In genomic region chr16:97957626-97958025, GRCm38 (mm10) we compare ENCODE assay signal across 16 mouse cellular contexts. TPM values are rescaled to one million over a fixed set of nuclear protein-coding genes. Genes with fewer than 3 reads are reported as not detected.
DNase-seq lines count a peak whose midpoint lies in the region; ATAC-seq and TF ChIP-seq lines count a peak whose summit lies in the region.
"Had no signal": no experiment of that assay in that cellular context is flagged by ENCODE, and none has a peak within 500 bp of the region (broad histone marks: within the 10 kb centered on the region; RNA-seq: fewer than 3 reads in every experiment).

No protein-coding gene starts in this region.

- ATAC-seq in embryonic facial prominence, embryonic 11.5 days (replicated peaks; ENCODE audit: insufficient number of reproducible peaks, low FRiP score, low TSS enrichment, low read depth) = no peak
- peak; percentile 39; the same call in 1 of the 2 replicates for ATAC-seq in heart, embryonic 11.5 days (replicated peaks; ENCODE audit: insufficient number of reproducible peaks, low FRiP score, low TSS enrichment)
- ATAC-seq in liver, embryonic 14.5 days (ENCODE audit: insufficient read depth) = no peak
- ATAC-seq: inflammation-experienced regulatory T-cells, adult 6 months; midbrain, embryonic 13.5 days had no signal

- no peaks in the 10 kb centered on the region for H3K36me3 ChIP-seq in embryonic facial prominence, embryonic 11.5 days (replicated peaks; ENCODE audit: control insufficient read depth, insufficient read depth, low read depth, low read length)
- peaks cover 46% of the 10 kb centered on the region for H3K36me3 ChIP-seq in embryonic facial prominence, embryonic 10.5 days (replicated peaks)
- 0 out of 2 replicates have a peak, but pooled peaks cover 4% of the 10 kb centered on the region for H3K36me3 ChIP-seq in heart, embryonic 11.5 days (ENCODE audit: control insufficient read depth, insufficient read depth, low read length)
- H3K36me3 ChIP-seq in liver, embryonic 14.5 days (replicated peaks; ENCODE audit: control insufficient read depth, insufficient read depth, low read depth) = peaks cover 3% of the 10 kb centered on the region

- 0 out of 2 replicates have a peak, but pooled peaks have one; percentile 20 for TF ChIP-seq EP300 in liver, embryonic 14.5 days (IDR thresholded peaks at IDR 0.05; ENCODE audit: low read depth)

- H3K9me3 ChIP-seq in embryonic facial prominence, embryonic 11.5 days (replicated peaks; ENCODE audit: control insufficient read depth, low read length) = no peaks in the 10 kb centered on the region
- H3K9me3 ChIP-seq in embryonic facial prominence, embryonic 10.5 days = no peaks in the 10 kb centered on the region
- no peaks in the 10 kb centered on the region for H3K9me3 ChIP-seq in heart, embryonic 11.5 days (replicated peaks; ENCODE audit: control insufficient read depth, low read length)
- H3K9me3 ChIP-seq in liver, embryonic 14.5 days (ENCODE audit: control insufficient read depth, low read length) = no peaks in the 10 kb centered on the region
- H3K9me3 ChIP-seq: midbrain, embryonic 13.5 days; stomach, embryonic 15.5 days had no signal

- H3K4me1 ChIP-seq in embryonic facial prominence, embryonic 11.5 days (ENCODE audit: control insufficient read depth, insufficient read depth, low read length) = no peaks in the 10 kb centered on the region
- peaks cover 19% of the 10 kb centered on the region for H3K4me1 ChIP-seq in embryonic facial prominence, embryonic 10.5 days
- peaks cover 28% of the 10 kb centered on the region for H3K4me1 ChIP-seq in heart, embryonic 11.5 days (ENCODE audit: control insufficient read depth, insufficient read depth, low read length)
- H3K4me1 ChIP-seq in liver, embryonic 14.5 days (replicated peaks; ENCODE audit: control insufficient read depth in 2 of 2, insufficient read depth in 2 of 2, low read length in 1 of 2) = peaks cover 41 to 45% of the 10 kb centered on the region in 2 experiments

- no peak overlapping the region for H3K4me2 ChIP-seq in embryonic facial prominence, embryonic 11.5 days (ENCODE audit: low read depth, low read length)
- H3K4me2 ChIP-seq in heart, embryonic 11.5 days = peak overlapping the region; percentile 38; the same call in 1 of the 2 replicates
- no peak overlapping the region for H3K4me2 ChIP-seq in liver, embryonic 14.5 days (ENCODE audit: low read depth)
- H3K4me2 ChIP-seq: midbrain, embryonic 13.5 days; stomach, embryonic 15.5 days had no signal

- TF ChIP-seq CTCF in liver, embryonic 14.5 days (IDR thresholded peaks at IDR 0.05; ENCODE audit: low read depth) = no peak

- DNase-seq in embryonic facial prominence, embryonic 11.5 days (ENCODE audit: low spot score) = peak; percentile 14
- no peak for DNase-seq in embryonic facial prominence, embryonic 10.5 days (ENCODE audit: low spot score)
- DNase-seq in MN1 (ENCODE audit: low spot score) = peak; percentile 32
- DNase-seq in liver, embryonic 14.5 days (ENCODE audit: low read depth in 3 of 3, low spot score in 3 of 3) = no peak
- no peak for DNase-seq in thymus, postnatal 36 days
- DNase-seq in spleen, adult 12 weeks (ENCODE audit: low spot score) = no peak
- no peak for DNase-seq in cerebellum, postnatal 14 days
- DNase-seq: adrenal gland, postnatal 14 days; B cell, adult 2 months; cerebellum, postnatal 36 days; right cerebral cortex, postnatal 4 days; thymus, postnatal 25 days had no signal

- no peak overlapping the region for H3K4me3 ChIP-seq in embryonic facial prominence, embryonic 11.5 days (ENCODE audit: low read depth, low read length)
- no peak overlapping the region for H3K4me3 ChIP-seq in embryonic facial prominence, embryonic 10.5 days
- H3K4me3 ChIP-seq in heart, embryonic 11.5 days (ENCODE audit: low read depth, low read length) = no peak overlapping the region
- H3K4me3 ChIP-seq in liver, embryonic 14.5 days (ENCODE audit: insufficient read depth in 1 of 2, low read depth in 2 of 2, low read length in 2 of 2) = no peak overlapping the region
- H3K4me3 ChIP-seq: midbrain, embryonic 13.5 days; stomach, embryonic 15.5 days had no signal

- H3K27me3 ChIP-seq in embryonic facial prominence, embryonic 11.5 days (ENCODE audit: control insufficient read depth, insufficient read depth, low read length) = no peaks in the 10 kb centered on the region
- H3K27me3 ChIP-seq in embryonic facial prominence, embryonic 10.5 days (replicated peaks; ENCODE audit: low read depth, poor library complexity, severe bottlenecking) = no peaks in the 10 kb centered on the region
- 0 out of 2 replicates have a peak, but pooled peaks cover 2% of the 10 kb centered on the region for H3K27me3 ChIP-seq in heart, embryonic 11.5 days (ENCODE audit: control insufficient read depth, insufficient read depth, low read length)
- no peaks in the 10 kb centered on the region for H3K27me3 ChIP-seq in liver, embryonic 14.5 days (ENCODE audit: control insufficient read depth, insufficient read depth, low read length)
- H3K27me3 ChIP-seq: midbrain, embryonic 13.5 days; stomach, embryonic 15.5 days had no signal

- no peak overlapping the region for H3K9ac ChIP-seq in embryonic facial prominence, embryonic 11.5 days (replicated peaks; ENCODE audit: low read length)
- H3K9ac ChIP-seq in heart, embryonic 11.5 days (ENCODE audit: low read depth, low read length) = no peak overlapping the region
- H3K9ac ChIP-seq in liver, embryonic 14.5 days (replicated peaks) = no peak overlapping the region
- H3K9ac ChIP-seq: midbrain, embryonic 13.5 days; stomach, embryonic 15.5 days had no signal

- no peak overlapping the region for H3K27ac ChIP-seq in embryonic facial prominence, embryonic 11.5 days (replicated peaks; ENCODE audit: low read depth, low read length)
- H3K27ac ChIP-seq in embryonic facial prominence, embryonic 10.5 days (replicated peaks) = no peak overlapping the region
- H3K27ac ChIP-seq in heart, embryonic 11.5 days (ENCODE audit: low read depth, low read length) = peak overlapping the region; percentile 71; the same call in 1 of the 2 replicates
- peak overlapping the region; percentile 11; the same call in 1 of the 2 replicates for H3K27ac ChIP-seq in liver, embryonic 14.5 days
- H3K27ac ChIP-seq: midbrain, embryonic 13.5 days; stomach, embryonic 15.5 days had no signal

RNA-seq across cellular contexts. Expression of gene C2cd2, which starts 4.8 kb away (rescaled TPM):
- 15.3 and 17.9 TPM in 2 replicates for polyA plus RNA-seq in embryonic facial prominence, embryonic 11.5 days (2014; fragmentation: Nextera tagmentation; extraction: Ambion mirVana)
- 11.6 and 14.0 TPM in 2 replicates for polyA plus RNA-seq in embryonic facial prominence, embryonic 10.5 days (2016; fragmentation: Nextera tagmentation; extraction: Ambion mirVana)
- 14.6 and 16.2 TPM in 2 replicates for polyA plus RNA-seq in heart, embryonic 11.5 days (2014; fragmentation: Nextera tagmentation; extraction: Ambion mirVana)
- 1.5 and 1.9 TPM in 2 replicates for polyA plus RNA-seq in liver, embryonic 14.5 days (2012; rRNA removed)
- 4.6 and 6.2 TPM in 2 replicates for polyA plus RNA-seq in liver, embryonic 14.5 days (2014; fragmentation: Nextera tagmentation; extraction: Ambion mirVana)

RNA-seq across cellular contexts. Expression of gene Zbtb21, which starts 4.8 kb away (rescaled TPM):
- 13.5 and 14.2 TPM in 2 replicates for polyA plus RNA-seq in embryonic facial prominence, embryonic 11.5 days (2014; fragmentation: Nextera tagmentation; extraction: Ambion mirVana)
- 14.5 and 15.2 TPM in 2 replicates for polyA plus RNA-seq in embryonic facial prominence, embryonic 10.5 days (2016; fragmentation: Nextera tagmentation; extraction: Ambion mirVana)
- polyA plus RNA-seq in heart, embryonic 11.5 days (2014; fragmentation: Nextera tagmentation; extraction: Ambion mirVana) = 10.4 and 11.2 TPM in 2 replicates
- polyA plus RNA-seq in liver, embryonic 14.5 days (2012; rRNA removed) = 3.3 and 3.5 TPM in 2 replicates
- 2.3 and 3.2 TPM in 2 replicates for polyA plus RNA-seq in liver, embryonic 14.5 days (2014; fragmentation: Nextera tagmentation; extraction: Ambion mirVana)

RNA-seq across cellular contexts. Expression of gene B230307C23Rik, which starts 39.5 kb away (rescaled TPM):
- 23.4 and 29.2 TPM in 2 replicates for polyA plus RNA-seq in embryonic facial prominence, embryonic 11.5 days (2014; fragmentation: Nextera tagmentation; extraction: Ambion mirVana)
- polyA plus RNA-seq in embryonic facial prominence, embryonic 10.5 days (2016; fragmentation: Nextera tagmentation; extraction: Ambion mirVana) = 18.9 and 22.4 TPM in 2 replicates
- 14.8 and 24.6 TPM in 2 replicates for polyA plus RNA-seq in heart, embryonic 11.5 days (2014; fragmentation: Nextera tagmentation; extraction: Ambion mirVana)
- 7.1 and 9.7 TPM in 2 replicates for polyA plus RNA-seq in liver, embryonic 14.5 days (2012; rRNA removed)
- polyA plus RNA-seq in liver, embryonic 14.5 days (2014; fragmentation: Nextera tagmentation; extraction: Ambion mirVana) = 12.2 and 12.3 TPM in 2 replicates

Comparison
In these comparisons a context has a peak if more than half of its experiments do, and no peak if none do; other contexts are left out.
1. DNase-seq: peak in embryonic facial prominence, embryonic 11.5 days (single experiment) and MN1 (single experiment); none in embryonic facial prominence, embryonic 10.5 days (single experiment), liver, embryonic 14.5 days (0 of 3), thymus, postnatal 36 days (0 of 2), spleen, adult 12 weeks (single experiment) and cerebellum, postnatal 14 days (0 of 2).
2. H3K27ac ChIP-seq: peak in heart, embryonic 11.5 days (single experiment) and liver, embryonic 14.5 days (single experiment); none in embryonic facial prominence, embryonic 11.5 days (single experiment) and embryonic facial prominence, embryonic 10.5 days (single experiment).